Mouse (Mus musculus): Measurements from ENCODE around the gene R3hdm1. TPM values are rescaled to one million over a fixed set of nuclear protein-coding genes. Genes with fewer than 3 reads are reported as not detected.
A peak's percentile ranks its signal among the peaks of the same experiment; 100 is the strongest.
"Not testable (repeated sequence)": the region's sequence is repeated elsewhere in the genome, so short reads cannot be mapped to it uniquely, and the experiment has no call there.

Gene R3hdm1
- total RNA-seq, 2 experiments from 2014 or later, result 57.5 to 57.6 TPM

DNA sequence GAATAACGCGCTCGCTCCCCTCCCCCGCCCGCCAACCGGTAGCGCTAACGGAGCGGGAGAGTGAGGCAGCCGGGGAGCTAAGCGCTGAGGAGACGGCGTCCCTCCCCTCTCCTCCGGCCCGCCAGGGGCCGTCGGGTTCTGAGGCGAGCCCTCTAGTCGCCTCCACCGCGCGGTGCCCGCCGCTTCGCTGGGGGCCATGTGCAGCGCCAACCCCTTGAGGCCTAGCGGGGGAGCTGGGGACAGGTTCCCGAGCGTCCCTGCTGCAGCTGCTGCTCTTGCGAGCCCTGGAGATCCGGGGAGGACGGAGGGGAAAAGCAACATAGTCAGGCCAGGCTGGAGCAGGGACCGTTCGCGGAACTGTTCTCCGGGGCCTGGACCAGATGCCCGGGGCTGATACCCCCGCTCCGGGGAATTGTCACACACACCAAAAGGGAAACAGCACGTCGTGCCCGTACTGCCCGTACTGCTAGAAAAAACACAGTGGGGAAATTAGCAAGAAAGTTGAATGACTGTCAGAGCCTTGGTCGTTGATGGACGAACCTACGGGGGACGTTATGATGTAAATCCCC is 503 bp downstream of the R3hdm1 start:
- intact Hi-C loops (cut with DNase I), result loop anchor here (10.0 kb wide), 1 partner anchor 141 kb away; the partner anchor contains the start of gene Ubxn4
- DNase-seq, result no peak

DNA sequence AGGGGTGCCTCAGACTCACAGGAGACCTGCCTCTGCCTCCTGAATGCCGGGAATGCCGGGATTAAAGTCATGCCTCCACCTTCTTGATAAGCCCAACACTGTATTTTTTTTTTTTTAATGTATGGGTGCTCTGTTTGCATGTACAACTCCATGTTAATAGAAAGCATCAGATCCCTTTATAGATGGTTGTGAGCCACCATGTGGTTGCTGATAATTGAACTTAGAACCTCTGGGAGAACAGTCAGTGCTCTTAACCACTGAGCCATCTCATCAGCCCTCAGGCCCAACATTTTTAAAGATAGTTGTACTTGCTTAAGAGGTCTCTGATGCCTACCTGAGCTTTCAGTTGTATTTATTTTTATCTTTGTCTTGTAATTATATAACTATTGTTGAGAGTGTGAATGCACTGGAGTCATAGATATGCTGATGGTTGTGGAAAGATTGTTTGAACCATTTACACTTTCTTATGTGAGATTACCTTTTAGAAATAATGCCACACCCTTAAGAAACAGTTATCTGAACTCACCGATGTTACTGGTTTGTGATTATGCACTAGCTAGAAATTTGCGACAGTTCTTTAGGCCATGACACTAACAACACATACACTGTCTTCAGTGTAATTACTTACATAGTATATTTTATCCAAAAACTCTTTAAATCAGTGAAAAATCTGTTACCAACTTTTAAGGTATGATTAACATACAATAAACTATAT is 18.0 kb downstream of the R3hdm1 start:
- DNase-seq, result no peak
- intact Hi-C loops (cut with DNase I), result no loop called here

DNA sequence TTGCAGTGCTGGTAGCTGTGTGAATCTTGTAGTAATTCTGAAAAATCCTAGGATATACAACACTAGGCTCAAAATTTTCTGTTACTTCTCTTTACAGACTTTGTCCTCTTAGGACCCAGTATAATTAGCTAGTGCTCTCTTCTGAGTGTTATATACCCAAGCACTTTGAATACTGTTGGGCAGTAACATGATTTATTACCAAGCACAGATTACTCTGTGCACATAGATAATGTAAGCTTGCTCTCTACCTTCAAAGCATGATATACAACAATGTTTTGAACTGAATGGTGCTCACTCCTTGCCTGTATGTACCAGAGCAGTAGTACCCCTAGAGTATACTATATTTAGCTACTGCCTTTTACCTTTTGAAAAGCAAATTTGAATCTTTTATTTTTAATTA is 33.1 kb downstream of the R3hdm1 start:
- DNase-seq; intact Hi-C loops (cut with DNase I): not testable (repeated sequence)

DNA sequence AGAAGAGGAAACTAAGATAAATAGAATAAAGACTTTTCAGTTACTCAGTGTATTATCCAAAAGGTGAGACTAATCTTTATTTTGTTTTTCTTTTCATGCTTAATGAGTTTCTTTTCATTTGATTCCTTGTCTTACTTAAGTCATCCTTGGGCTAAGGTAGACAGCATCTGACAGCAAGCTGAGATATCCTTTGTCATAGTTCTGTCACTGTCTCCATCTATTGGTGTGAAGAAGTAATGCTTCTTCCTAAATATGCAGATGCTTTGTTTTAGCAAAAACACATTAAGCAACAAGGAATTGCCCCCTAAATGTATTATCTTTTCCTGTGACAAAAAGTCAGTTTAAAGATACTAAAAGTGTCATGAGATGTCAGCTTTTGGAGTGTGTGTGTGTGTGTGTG is 37.9 kb downstream of the R3hdm1 start:
- intact Hi-C loops (cut with DNase I), result loop anchor here (5.0 kb wide), 2 partner anchors 199 to 314 kb away; no protein-coding TSS in a partner anchor
- no peak for DNase-seq

DNA sequence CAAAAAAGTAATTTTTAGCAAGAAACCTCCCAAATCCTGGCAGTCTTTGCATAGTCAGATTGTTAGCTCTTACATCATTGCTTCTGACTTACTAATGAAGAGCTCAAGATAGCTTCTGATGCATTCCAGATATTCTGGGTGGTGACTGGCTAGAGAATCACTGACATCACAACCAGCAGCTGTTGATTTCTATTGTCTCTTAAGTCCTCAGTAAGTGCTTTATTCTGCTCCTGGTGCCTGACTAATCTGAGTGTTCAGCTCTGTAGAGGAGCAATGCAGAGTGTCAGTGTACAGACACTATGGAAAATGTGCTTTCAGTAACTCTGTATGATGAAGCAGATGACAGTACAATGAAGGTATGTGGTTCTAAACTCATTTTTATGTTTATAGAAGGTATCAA is 38.6 kb downstream of the R3hdm1 start:
- intact Hi-C loops (cut with DNase I), result loop anchor here (5.0 kb wide), 2 partner anchors 199 to 314 kb away; no protein-coding TSS in a partner anchor
- DNase-seq, result no peak

DNA sequence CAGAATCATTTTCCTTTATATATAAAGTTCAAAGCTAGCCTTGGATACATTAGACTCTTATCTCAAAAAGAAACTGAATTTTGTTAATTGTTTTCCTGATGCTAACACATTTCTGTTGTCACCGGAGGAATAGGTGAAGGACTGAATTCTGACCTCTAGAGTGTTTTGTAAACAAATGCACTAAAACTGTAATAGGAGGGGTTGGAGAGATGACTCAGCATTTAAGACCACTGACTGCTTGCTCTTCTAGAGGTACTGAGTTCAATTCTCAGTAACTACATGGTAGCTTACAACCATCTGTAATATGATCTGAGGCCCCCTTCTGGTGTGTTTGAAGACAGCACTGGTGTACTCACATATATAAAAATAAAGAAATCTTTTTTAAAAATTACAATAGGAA is 63.9 kb downstream of the R3hdm1 start:
- intact Hi-C loops (cut with DNase I), result no loop called here
- no peak for DNase-seq

DNA sequence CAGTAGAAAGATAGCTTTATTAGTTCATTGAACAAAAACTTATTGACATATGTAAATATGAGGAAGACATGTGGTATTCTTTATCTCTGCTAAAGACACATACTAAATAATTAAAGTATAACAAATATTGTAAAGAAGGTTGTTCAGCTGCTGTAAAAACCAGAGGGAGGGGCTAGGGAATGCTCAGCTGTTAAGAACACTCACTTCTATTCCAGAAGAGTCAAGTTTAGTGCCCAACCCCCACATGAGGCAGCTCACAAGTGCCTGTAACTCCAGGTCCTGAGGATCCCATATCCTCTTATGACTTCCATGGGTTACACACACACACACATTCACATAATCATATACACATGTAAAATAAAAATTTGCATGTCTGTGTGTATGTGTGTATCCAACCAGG is 67.0 kb downstream of the R3hdm1 start:
- no peak for DNase-seq
- intact Hi-C loops (cut with DNase I), result no loop called here

DNA sequence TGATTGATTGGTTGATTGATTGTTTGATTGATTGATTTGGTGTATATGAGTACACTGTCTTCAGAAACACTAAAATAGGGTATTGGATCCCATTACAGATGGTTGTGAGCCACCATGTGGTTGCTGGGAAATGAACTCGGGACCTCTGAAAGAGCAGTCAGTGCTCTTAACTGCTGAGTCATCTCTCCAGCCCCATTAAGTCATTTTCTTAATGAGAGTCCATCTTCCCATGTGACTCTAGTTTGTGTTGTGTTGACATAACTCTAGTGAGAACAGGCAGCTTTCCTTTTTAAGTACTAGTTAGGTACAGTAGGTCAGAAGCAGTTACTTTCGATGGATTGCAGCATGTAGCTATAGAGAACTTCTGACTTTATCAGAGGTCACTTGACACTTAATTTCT is 88.3 kb downstream of the R3hdm1 start:
- DNase-seq, result no peak
- intact Hi-C loops (cut with DNase I), result no loop called here

DNA sequence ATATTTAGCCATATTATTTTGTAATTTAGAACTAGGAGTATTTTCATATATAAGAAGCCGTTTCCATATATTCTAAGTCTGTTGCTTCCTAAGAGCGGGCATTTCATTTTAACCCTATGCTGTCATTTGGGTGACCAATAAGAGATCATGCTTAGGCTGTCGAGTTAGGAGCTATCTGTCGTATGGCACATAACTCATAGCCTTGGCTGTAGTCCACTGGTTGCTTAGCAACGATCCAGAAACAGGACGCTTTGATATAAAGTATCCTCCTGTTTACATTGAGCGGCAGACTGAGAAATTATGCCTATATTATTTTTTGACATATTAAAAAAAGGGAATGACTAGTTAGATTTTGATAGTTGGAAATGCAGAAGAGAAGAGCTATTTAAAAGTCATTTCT is 89.3 kb downstream of the R3hdm1 start:
- intact Hi-C loops (cut with DNase I), result no loop called here
- DNase-seq, result no peak

DNA sequence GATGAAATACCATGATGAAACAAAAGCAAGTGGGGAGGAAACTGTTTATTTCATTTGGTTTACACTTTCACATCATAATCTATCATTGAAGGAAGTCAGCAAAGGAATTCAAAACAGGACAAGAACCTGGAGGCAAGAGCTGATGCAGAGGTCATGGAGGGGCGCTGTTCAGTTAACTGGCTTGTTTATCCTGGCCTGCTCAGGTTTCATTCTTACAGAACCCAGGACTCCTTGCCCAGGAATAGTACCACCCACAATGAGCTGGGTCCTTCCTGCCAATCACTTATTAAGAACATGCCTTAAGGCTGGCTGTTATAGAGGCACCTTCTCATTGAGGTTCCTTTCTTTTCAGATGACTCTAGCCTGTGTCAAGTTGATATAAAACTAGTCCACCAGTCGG is 90.9 kb downstream of the R3hdm1 start:
- intact Hi-C loops (cut with DNase I), result no loop called here
- DNase-seq, result no peak

DNA sequence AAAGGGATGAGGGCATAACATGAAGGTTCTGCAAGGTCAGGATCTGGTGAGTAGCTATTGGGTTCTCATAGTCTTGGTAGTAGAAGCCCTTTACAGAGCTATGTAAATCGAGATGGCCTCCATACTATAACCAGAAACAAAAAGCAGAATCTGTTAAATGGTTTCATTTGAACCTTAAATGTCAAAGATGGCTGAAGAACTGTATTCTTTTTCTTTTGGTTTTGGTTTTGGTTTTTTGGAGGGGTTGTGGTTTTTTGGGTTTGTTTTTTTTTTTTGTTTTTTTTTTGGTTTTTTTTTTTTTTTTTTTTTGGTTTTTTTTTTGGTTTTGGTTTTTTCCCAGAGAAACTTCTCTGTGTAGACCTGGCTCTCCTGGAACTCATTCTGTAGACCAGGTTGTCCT is 94.3 kb downstream of the R3hdm1 start:
- no peak for DNase-seq
- intact Hi-C loops (cut with DNase I), result no loop called here

DNA sequence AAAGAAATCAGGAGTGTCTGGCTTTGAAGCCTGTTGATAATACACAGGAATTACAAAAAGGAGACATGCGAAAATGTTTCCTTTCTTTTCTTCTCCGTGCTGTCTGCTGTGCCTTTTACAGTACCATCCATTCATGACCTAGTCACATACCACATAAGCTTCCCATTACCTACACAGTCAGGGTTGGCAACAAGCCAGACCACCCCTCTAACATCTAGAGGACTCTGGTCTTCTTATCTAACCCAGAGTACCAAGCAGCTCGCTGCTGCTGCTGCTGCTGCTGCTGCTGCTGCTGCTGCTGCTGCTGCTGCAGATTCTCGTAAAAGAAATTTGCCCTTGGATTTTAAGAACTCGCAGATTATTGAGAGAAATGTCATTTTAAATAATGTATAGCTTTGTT is 110.2 kb downstream of the R3hdm1 start:
- DNase-seq, result no peak
- intact Hi-C loops (cut with DNase I), result no loop called here

DNA sequence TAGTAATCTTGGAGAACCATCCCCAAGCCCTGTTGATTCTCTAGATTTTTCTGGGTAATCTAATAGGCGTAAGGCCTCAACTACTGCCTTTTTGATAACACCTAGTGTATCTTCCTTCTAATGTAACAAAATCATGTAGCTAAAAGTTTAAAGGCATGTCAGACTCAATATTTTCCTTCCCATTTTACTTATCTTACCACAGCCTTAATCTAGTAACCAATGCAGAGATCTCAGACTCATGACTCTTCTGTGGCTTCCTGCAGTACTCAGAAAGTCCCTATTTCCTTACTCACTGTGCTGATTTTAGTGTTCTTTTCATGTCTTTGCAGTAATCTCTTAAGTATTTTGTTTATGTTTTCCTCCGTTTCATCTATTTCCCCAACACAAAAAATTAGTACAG is 118.8 kb downstream of the R3hdm1 start:
- intact Hi-C loops (cut with DNase I), result loop anchor here (5.0 kb wide), 2 partner anchors 395 to 725 kb away; no protein-coding TSS in a partner anchor
- DNase-seq, result no peak

DNA sequence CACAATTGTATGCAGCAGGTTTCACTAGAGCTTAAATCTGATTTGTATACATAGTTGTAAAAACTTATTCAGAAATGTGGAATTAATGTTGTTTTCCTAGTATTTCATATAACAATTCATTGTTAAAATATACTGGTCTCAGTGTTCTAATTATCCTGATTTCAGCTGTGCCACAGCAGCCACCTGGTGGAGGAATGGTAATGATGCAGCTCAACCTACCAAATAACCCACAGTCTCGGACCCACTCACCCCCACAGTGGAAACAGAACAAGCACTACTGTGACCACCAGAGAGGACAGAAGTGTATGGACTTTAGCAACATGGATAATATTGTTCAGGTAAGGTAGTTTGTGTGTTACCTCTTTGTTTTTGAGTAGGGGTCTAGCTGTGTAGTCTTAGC is 120.2 kb downstream of the R3hdm1 start:
- no peak for DNase-seq
- intact Hi-C loops (cut with DNase I), result loop anchor here (5.0 kb wide), 2 partner anchors 396 to 726 kb away; no protein-coding TSS in a partner anchor

DNA sequence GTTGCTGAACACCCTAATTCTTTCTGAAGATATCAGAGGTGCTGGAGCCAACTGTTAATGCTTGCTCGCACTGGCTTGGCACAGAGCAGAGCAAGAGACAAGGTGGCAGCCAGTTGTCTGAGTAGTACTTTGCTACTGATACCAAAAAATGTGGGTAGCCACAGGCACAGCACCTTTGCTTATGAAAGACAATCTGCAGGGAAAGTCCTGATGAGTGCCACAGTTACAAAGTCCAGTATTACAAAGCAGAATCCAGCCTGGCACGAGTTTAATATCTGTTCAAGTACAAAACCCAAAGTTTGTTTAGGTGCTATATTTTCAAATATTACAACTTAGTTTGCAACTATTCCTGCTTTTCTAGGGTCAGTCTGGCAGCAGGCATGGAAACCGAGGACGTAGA is 132.1 kb downstream of the R3hdm1 start:
- intact Hi-C loops (cut with DNase I), result no loop called here
- no peak for DNase-seq

DNA sequence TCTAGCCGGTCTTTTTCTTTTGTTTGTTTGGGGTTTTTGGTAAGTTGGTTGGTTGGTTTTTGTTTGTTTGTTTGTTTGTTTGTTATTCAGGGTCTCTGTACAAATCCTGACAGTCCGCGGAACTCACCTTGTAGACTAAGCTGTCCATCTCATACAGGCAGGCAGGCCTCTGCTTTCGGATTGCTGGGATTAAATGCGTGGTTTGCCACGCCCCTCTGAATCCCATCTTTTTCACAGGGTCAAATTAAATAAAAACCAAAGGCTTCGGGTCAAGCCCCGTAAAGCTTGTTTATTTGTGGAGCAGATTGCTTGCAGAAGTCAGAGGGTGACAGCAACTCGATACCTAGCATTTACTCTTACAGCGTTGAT is 140.5 kb downstream of the R3hdm1 start, which contains the start of gene Ubxn4:
TSS of gene Ubxn4 (plus strand) at position 338 of the 369 bp plus-strand sequence.
- no peak for DNase-seq
- intact Hi-C loops (cut with DNase I), result loop anchor here (10.0 kb wide), 1 partner anchor 139 kb away; the partner anchor contains the start of genes R3hdm1 and Zranb3

DNA sequence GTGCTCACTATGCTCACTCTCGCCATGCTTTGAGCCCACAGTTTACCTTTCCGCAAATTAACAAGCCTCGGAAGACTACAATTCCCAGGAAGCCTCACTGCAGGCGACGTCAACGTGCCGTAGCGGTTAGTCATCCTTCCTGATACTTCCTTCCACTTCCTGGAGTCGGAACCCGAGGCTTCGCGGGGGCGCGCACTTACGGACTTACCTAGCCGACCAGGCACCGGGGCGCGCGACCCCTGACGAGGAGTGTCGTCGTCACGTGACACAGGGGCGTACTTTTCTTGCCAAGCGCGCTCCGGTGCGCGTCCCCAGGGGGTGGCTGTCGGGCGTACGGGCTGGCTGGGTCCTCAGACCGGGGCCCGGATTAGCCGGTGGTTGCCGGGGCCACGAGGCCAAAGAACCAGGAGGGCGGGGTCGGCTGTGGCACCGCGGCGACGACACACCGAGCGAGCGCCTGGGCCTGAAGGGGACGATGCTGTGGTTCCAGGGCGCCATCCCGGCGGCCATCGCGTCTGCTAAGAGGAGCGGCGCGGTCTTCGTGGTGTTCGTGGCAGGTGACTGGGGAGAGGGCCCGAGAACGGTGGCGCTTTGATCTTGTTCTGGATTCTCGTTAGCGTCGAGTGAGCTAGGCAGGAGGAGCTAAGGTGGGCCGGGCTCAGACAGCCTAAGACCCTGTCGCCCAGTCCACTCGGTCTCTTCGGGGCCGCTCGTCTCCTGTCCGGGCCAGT is 141.1 kb downstream of the R3hdm1 start:
- intact Hi-C loops (cut with DNase I), result loop anchor here (10.0 kb wide), 1 partner anchor 139 kb away; the partner anchor contains the start of genes R3hdm1 and Zranb3
- peak; percentile 93 to 94 for DNase-seq

DNA sequence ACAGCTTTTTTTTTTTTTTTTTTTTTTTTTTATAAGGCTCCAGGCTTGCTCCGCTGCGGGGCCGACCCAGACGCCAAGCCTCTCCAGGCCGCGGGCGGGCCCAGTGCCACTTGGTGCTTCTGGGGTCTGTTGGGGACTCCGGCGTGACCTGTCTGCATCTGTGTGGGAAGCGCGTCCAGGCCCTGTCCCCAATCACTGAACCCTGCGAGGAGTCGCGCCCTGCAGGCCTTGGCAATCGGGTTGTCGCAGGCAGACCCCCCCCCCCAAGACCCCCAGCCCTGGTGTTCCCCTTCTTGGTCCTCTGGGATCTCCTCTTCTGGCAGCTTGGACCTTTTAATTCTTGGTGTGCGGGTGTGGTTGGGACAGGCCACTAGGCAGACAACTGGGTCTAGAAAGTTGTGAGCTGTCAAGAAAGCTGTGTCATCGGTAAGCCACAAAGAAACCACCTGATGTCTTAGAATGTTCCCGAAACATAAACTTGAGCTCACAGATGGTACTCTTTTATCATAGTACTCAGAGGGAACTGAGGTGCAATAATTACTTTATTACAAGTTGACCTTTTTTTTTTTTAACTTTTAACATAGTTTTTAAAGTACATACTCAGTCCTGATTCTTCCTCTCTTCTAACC is 141.7 kb downstream of the R3hdm1 start:
- peak; percentile 40 to 47 for DNase-seq
- intact Hi-C loops (cut with DNase I), result loop anchor here (10.0 kb wide), 1 partner anchor 140 kb away; the partner anchor contains the start of genes R3hdm1 and Zranb3

DNA sequence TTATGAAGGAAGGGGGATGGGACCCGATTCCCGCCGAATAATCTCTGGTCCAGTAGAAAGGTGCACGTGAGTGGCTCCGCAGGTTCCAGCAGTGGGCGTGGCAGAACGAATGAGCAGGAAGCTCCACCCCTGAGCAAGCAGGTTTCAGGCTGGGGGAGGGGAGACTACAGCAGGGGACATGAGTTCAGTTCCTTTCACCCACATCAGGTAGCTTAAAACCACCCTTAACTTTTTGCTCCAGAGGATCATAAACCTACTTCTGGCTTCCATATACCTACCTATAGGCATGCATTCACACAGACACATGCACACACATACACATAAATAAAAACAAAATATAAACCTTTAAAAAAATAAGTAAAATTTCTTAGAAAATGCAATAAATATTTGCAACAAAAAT is 164.0 kb downstream of the R3hdm1 start:
- intact Hi-C loops (cut with DNase I); DNase-seq: not testable (repeated sequence)

DNA sequence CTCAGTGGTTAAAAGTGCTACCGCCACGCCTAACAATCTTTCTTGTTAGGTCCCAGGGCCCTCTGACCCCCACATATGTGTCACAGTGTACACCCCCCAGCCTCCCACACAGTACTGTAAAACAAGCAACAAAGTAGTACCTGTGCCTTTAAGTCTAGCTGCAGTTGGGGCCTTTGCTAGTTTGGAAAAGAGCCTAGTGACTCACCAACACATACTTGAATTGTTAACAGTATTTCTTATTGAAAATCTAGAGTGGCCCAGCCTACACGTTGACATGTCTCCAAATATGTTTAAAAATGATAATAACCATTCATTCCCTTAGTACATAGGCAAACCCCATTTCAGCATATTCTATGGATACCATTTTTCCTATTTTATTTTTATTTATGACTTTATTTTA is 167.6 kb downstream of the R3hdm1 start:
- no peak for DNase-seq
- intact Hi-C loops (cut with DNase I), result no loop called here

DNA sequence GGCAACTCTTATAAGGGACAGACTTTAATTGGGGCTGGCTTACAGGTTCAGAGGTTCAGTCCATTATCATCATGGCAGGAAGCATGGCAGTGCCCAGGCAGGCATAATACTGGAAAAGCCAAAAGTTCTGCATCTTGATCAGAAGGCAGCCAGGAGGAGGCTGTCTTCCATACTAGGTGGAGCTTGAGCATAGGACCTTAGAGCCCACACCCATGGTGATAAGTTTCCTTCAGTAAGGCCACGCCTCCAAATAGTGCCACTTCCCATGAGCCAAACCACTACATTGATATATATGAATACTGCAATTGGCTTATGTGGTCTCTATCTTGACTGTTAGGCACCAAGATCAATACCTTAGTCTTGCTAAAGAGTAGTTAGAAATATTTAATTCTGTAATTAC is 172.8 kb downstream of the R3hdm1 start:
- intact Hi-C loops (cut with DNase I), result no loop called here
- no peak for DNase-seq

Measured in heart, postnatal 14 days (tissue).